Mouse (Mus musculus) midbrain, embryonic 11.5 days (tissue): ENCODE measurements around the gene Prickle2. TPM values are rescaled to one million over a fixed set of nuclear protein-coding genes. Genes with fewer than 3 reads are reported as not detected.

Experiments used
- ATAC-seq: fragments of 200-750 bp; cut with Nextera tagmentation; 2 replicates; pipeline ENCODE4 v1.8.0; 2017; ENCODE audit warnings: moderate TSS enrichment, moderate library complexity; ENCODE audit not compliant: low FRiP score
- DNase-seq: peaks from one replicate; pipeline ENCODE4 v3.0.0; 2015; ENCODE audit warnings: low spot score; ENCODE audit errors: missing footprints
- H3K27ac ChIP-seq: fragments of 300-500 bp; sonication (generic); 2 replicates; pipeline ENCODE4 v1.5.1; 2014; ENCODE audit warnings: low read depth, low read length
- H3K27me3 ChIP-seq: fragments of 300-500 bp; sonication (generic); 2 replicates; pipeline ENCODE4 v1.6.1; 2014; ENCODE audit warnings: mild to moderate bottlenecking, low read length, moderate library complexity, mixed read lengths; ENCODE audit not compliant: control insufficient read depth, insufficient read depth
- H3K36me3 ChIP-seq: fragments of 300-500 bp; sonication (generic); 2 replicates; pipeline ENCODE4 v1.6.1; 2014; ENCODE audit warnings: mild to moderate bottlenecking, low read length, moderate library complexity, mixed read lengths; ENCODE audit not compliant: control insufficient read depth, insufficient read depth
- H3K4me1 ChIP-seq: fragments of 300-500 bp; sonication (generic); 2 replicates; pipeline ENCODE4 v1.6.1; 2014; ENCODE audit warnings: low read length; ENCODE audit not compliant: control insufficient read depth, insufficient read depth
- H3K4me2 ChIP-seq: fragments of 300-500 bp; sonication (generic); 2 replicates; pipeline ENCODE4 v1.6.1; 2014; ENCODE audit warnings: mild to moderate bottlenecking, moderate library complexity
- H3K4me3 ChIP-seq: fragments of 300-500 bp; sonication (generic); 2 replicates; pipeline ENCODE4 v1.5.1; 2014; ENCODE audit warnings: low read depth, low read length
- H3K9ac ChIP-seq: fragments of 300-500 bp; sonication (generic); 2 replicates; pipeline ENCODE4 v1.6.1; 2014; ENCODE audit warnings: low read length
- H3K9me3 ChIP-seq: fragments of 300-500 bp; sonication (generic); 2 replicates; pipeline ENCODE4 v1.6.1; 2016; ENCODE audit warnings: low read length; ENCODE audit not compliant: control insufficient read depth
- WGBS: fragments of 180-500 bp; shearing (Covaris S2); extraction: QIAGEN DNeasy Blood & Tissue Kit; methylation state at CpG from one replicate; pipeline ENCODE4 v1.1.7; 2014; 5-methylcytosine and 5-hydroxymethylcytosine counted together
- polyA plus RNA-seq: library from polyadenylated mRNA; unstranded; fragments of >200 nt; fragmentation: Nextera tagmentation; extraction: Ambion mirVana; gene quantifications from 2 replicates; pipeline ENCODE4 v1.2.1, GENCODE M21; 2014

Prickle2 gene
- polyA plus RNA-seq, 1 experiment from 2014 or later: 7.7 TPM

GRCm38 (mm10) chr6:92625923-92626322, 80.0 kb downstream of the Prickle2 start:
- no peaks in the 10 kb centered on the region for H3K4me1 ChIP-seq
- H3K27ac ChIP-seq: no peak overlapping the region
- ATAC-seq (no peak), DNase-seq (no peak)
- H3K9ac ChIP-seq: no peak overlapping the region
- 71% methylated on average over 1 of the region's 1 CpGs for WGBS
- no peak overlapping the region for H3K4me2 ChIP-seq
- H3K27me3 ChIP-seq: no peaks in the 10 kb centered on the region
- H3K4me3 ChIP-seq: no peak overlapping the region
- no peaks in the 10 kb centered on the region for H3K9me3 ChIP-seq
- no peaks in the 10 kb centered on the region for H3K36me3 ChIP-seq

- Histone ChIP-seq H3K27me3 (no peaks in the 10 kb centered on the region), H3K4me2 (no peak overlapping the region), H3K27ac (no peak overlapping the region), H3K4me1 (no peaks in the 10 kb centered on the region), H3K9ac (no peak overlapping the region), H3K36me3 (no peaks in the 10 kb centered on the region), H3K4me3 (no peak overlapping the region), H3K9me3 (no peaks in the 10 kb centered on the region)
- ATAC-seq (no peak), DNase-seq (peak; percentile 75)
- 82% methylated on average over 6 of the region's 6 CpGs for WGBS
Measured at GRCm38 (mm10) chr6:92624306-92624705, 81.6 kb downstream of the Prickle2 start.

GRCm38 (mm10) chr6:92617183-92617582, 88.8 kb downstream of the Prickle2 start:
- no peaks in the 10 kb centered on the region for H3K4me1 ChIP-seq
- 94% methylated on average over 2 of the region's 2 CpGs for whole genome bisulfite sequencing
- H3K27me3 ChIP-seq: no peaks in the 10 kb centered on the region
- DNase-seq (no peak), ATAC-seq (no peak)
- H3K36me3 ChIP-seq: no peaks in the 10 kb centered on the region
- H3K4me3 ChIP-seq: no peak overlapping the region
- no peaks in the 10 kb centered on the region for H3K9me3 ChIP-seq
- no peak overlapping the region for H3K4me2 ChIP-seq
- no peak overlapping the region for H3K9ac ChIP-seq
- no peak overlapping the region for H3K27ac ChIP-seq

GRCm38 (mm10) chr6:92614771-92615170, 91.2 kb downstream of the Prickle2 start:
- Histone ChIP-seq H3K9ac (no peak overlapping the region), H3K9me3 (no peaks in the 10 kb centered on the region), H3K27me3 (no peaks in the 10 kb centered on the region), H3K27ac (no peak overlapping the region), H3K4me3 (no peak overlapping the region), H3K4me1 (no peaks in the 10 kb centered on the region), H3K4me2 (no peak overlapping the region), H3K36me3 (no peaks in the 10 kb centered on the region)
- 89% methylated on average over 3 of the region's 3 CpGs for WGBS
- DNase-seq (no peak), ATAC-seq (no peak)

GRCm38 (mm10) chr6:92612151-92612769, 93.7 kb downstream of the Prickle2 start:
- no peak overlapping the region for H3K4me3 ChIP-seq
- ATAC-seq (no peak), DNase-seq (no peak)
- no peaks in the 10 kb centered on the region for H3K27me3 ChIP-seq
- no peak overlapping the region for H3K4me2 ChIP-seq
- no peaks in the 10 kb centered on the region for H3K36me3 ChIP-seq
- no peaks in the 10 kb centered on the region for H3K9me3 ChIP-seq
- 23% methylated on average over 2 of the region's 2 CpGs for WGBS
- H3K27ac ChIP-seq: no peak overlapping the region
- no peaks in the 10 kb centered on the region for H3K4me1 ChIP-seq
- H3K9ac ChIP-seq: no peak overlapping the region

- ATAC-seq (no peak), DNase-seq (no peak)
- no peaks in the 10 kb centered on the region for H3K27me3 ChIP-seq
- no peak overlapping the region for H3K9ac ChIP-seq
- no peak overlapping the region for H3K27ac ChIP-seq
- no peak overlapping the region for H3K4me3 ChIP-seq
- no peaks in the 10 kb centered on the region for H3K36me3 ChIP-seq
- WGBS: 71% methylated on average over 9 of the region's 9 CpGs
- H3K4me1 ChIP-seq: no peaks in the 10 kb centered on the region
- no peaks in the 10 kb centered on the region for H3K9me3 ChIP-seq
- no peak overlapping the region for H3K4me2 ChIP-seq
Measured at GRCm38 (mm10) chr6:92609682-92610235, 96.2 kb downstream of the Prickle2 start.

GRCm38 (mm10) chr6:92609078-92609477, 96.9 kb downstream of the Prickle2 start:
- H3K4me1 ChIP-seq: no peaks in the 10 kb centered on the region
- no peaks in the 10 kb centered on the region for H3K36me3 ChIP-seq
- no peaks in the 10 kb centered on the region for H3K9me3 ChIP-seq
- ATAC-seq (no peak), DNase-seq (no peak)
- H3K9ac ChIP-seq: no peak overlapping the region
- no peak overlapping the region for H3K27ac ChIP-seq
- H3K4me2 ChIP-seq: no peak overlapping the region
- H3K4me3 ChIP-seq: no peak overlapping the region
- WGBS: 87% methylated on average over 3 of the region's 3 CpGs
- H3K27me3 ChIP-seq: no peaks in the 10 kb centered on the region

GRCm38 (mm10) chr6:92605156-92605555, 100.8 kb downstream of the Prickle2 start:
- Histone ChIP-seq H3K9ac (no peak overlapping the region), H3K4me3 (no peak overlapping the region), H3K4me1 (no peaks in the 10 kb centered on the region), H3K9me3 (no peaks in the 10 kb centered on the region), H3K27me3 (no peaks in the 10 kb centered on the region), H3K27ac (no peak overlapping the region), H3K36me3 (no peaks in the 10 kb centered on the region), H3K4me2 (no peak overlapping the region)
- no peak for DNase-seq
- WGBS: 54% methylated on average over 2 of the region's 2 CpGs
- ATAC-seq: no peak

GRCm38 (mm10) chr6:92596340-92596739, 109.6 kb downstream of the Prickle2 start:
- ATAC-seq (no peak), DNase-seq (no peak)
- H3K27ac ChIP-seq: no peak overlapping the region
- H3K9me3 ChIP-seq: no peaks in the 10 kb centered on the region
- no peak overlapping the region for H3K4me3 ChIP-seq
- H3K4me1 ChIP-seq: no peaks in the 10 kb centered on the region
- no peak overlapping the region for H3K4me2 ChIP-seq
- no peaks in the 10 kb centered on the region for H3K27me3 ChIP-seq
- H3K36me3 ChIP-seq: no peaks in the 10 kb centered on the region
- WGBS: 83% methylated on average over 3 of the region's 3 CpGs
- H3K9ac ChIP-seq: no peak overlapping the region
